Mouse (Mus musculus) hindbrain, embryonic 14.5 days (tissue): Measurements from ENCODE around the gene Zfp593. TPM values are rescaled to one million over a fixed set of nuclear protein-coding genes. Genes with fewer than 3 reads are reported as not detected.

ENCODE experiments used
- ATAC-seq: fragments of 200-750 bp; cut with Nextera tagmentation; 2 replicates; pipeline ENCODE4 v1.8.0; 2017; ENCODE audit warnings: moderate number of reproducible peaks, mild to moderate bottlenecking, moderate TSS enrichment, moderate library complexity; ENCODE audit not compliant: low FRiP score
- DNase-seq: peaks from one replicate; pipeline ENCODE4 v3.0.0-alpha.2; 2015; ENCODE audit warnings: low spot score
- H3K27ac ChIP-seq: fragments of 300-500 bp; sonication (generic); 2 replicates; pipeline ENCODE4 v1.5.1; 2014; ENCODE audit warnings: mild to moderate bottlenecking, moderate library complexity
- H3K27me3 ChIP-seq: fragments of 300-500 bp; sonication (generic); 2 replicates; pipeline ENCODE4 v1.6.1; 2014; ENCODE audit warnings: mild to moderate bottlenecking, low read length, mixed read lengths; ENCODE audit not compliant: control insufficient read depth, insufficient read depth
- H3K36me3 ChIP-seq: fragments of 300-500 bp; sonication (generic); replicated peaks from 2 replicates; pipeline ENCODE4 v1.6.1; 2014; ENCODE audit not compliant: control insufficient read depth, insufficient read depth
- H3K4me1 ChIP-seq: fragments of 300-500 bp; sonication (generic); replicated peaks from 2 replicates; pipeline ENCODE4 v1.6.1; 2014; ENCODE audit warnings: antibody characterized with exemption, low read length, mixed read lengths; ENCODE audit not compliant: control insufficient read depth, insufficient read depth
- H3K4me2 ChIP-seq: fragments of 300-500 bp; sonication (generic); replicated peaks from 2 replicates; pipeline ENCODE4 v1.6.1; 2014; ENCODE audit warnings: mild to moderate bottlenecking, moderate library complexity
- H3K4me3 ChIP-seq: fragments of 300-500 bp; sonication (generic); replicated peaks from 2 replicates; pipeline ENCODE4 v1.5.1; 2014; ENCODE audit warnings: mild to moderate bottlenecking, low read length
- H3K9ac ChIP-seq: fragments of 300-500 bp; sonication (generic); 2 replicates; pipeline ENCODE4 v1.6.1; 2014
- H3K9me3 ChIP-seq: fragments of 300-500 bp; sonication (generic); 2 replicates; pipeline ENCODE4 v1.6.1; 2016; ENCODE audit warnings: low read length; ENCODE audit not compliant: control insufficient read depth
- WGBS: fragments of 180-500 bp; shearing (Covaris S2); extraction: QIAGEN DNeasy Blood & Tissue Kit; methylation state at CpG from one replicate; pipeline ENCODE4 v1.1.7; 2014; 5-methylcytosine and 5-hydroxymethylcytosine counted together
- polyA plus RNA-seq: library from polyadenylated mRNA; unstranded; fragments of >200 nt; fragmentation: Nextera tagmentation; extraction: Ambion mirVana; gene quantifications from 2 replicates; pipeline ENCODE4 v1.2.1, GENCODE M21; 2014

Gene Zfp593
- polyA plus RNA-seq, 1 experiment from 2014 or later: 14.4 TPM

GRCm38 (mm10) chr4:134238279-134238651 lies 7.1 kb downstream of the Zfp593 start, which contains the start of gene Cnksr1:
Gene Cnksr1 (minus strand): TSS chr4:134238399.
- no peak within 1 kb of the TSS for H3K27ac ChIP-seq
- no peaks in the 10 kb centered on the region for H3K9me3 ChIP-seq
- H3K4me3 ChIP-seq: no peak within 1 kb of the TSS
- H3K4me2 ChIP-seq: peak within 1 kb of the TSS; percentile 28
- 2% methylated on average over 18 of the region's 18 CpGs for WGBS
- DNase-seq: no peak
- H3K9ac ChIP-seq: no peak within 1 kb of the TSS
- 0 out of 2 replicates have a peak, but pooled peaks cover 6% of the 10 kb centered on the region for H3K4me1 ChIP-seq
- ATAC-seq: no peak
- peaks cover 18% of the 10 kb centered on the region for H3K27me3 ChIP-seq
- no peaks in the 10 kb centered on the region for H3K36me3 ChIP-seq

- no peak overlapping the region for H3K9ac ChIP-seq
- H3K9me3 ChIP-seq: no peaks in the 10 kb centered on the region
- H3K4me2 ChIP-seq: peak overlapping the region; percentile 28; the same call in 1 of the 2 replicates
- DNase-seq (no peak), ATAC-seq (no peak)
- H3K27ac ChIP-seq: no peak overlapping the region
- peaks cover 18% of the 10 kb centered on the region for H3K27me3 ChIP-seq
- H3K4me1 ChIP-seq: 0 out of 2 replicates have a peak, but pooled peaks cover 6% of the 10 kb centered on the region
- 27% methylated on average over 19 of the region's 19 CpGs for WGBS
- no peak overlapping the region for H3K4me3 ChIP-seq
- H3K36me3 ChIP-seq: no peaks in the 10 kb centered on the region
Measured at GRCm38 (mm10) chr4:134237582-134238278, 7.7 kb downstream of the Zfp593 start.

GRCm38 (mm10) chr4:134234876-134235275 lies 10.5 kb downstream of the Zfp593 start:
- no peak for DNase-seq

GRCm38 (mm10) chr4:134230431-134230830 lies 15.0 kb downstream of the Zfp593 start:
- ATAC-seq (no peak), DNase-seq (no peak)
- Histone ChIP-seq H3K27me3 (no peaks in the 10 kb centered on the region), H3K4me2 (no peak overlapping the region), H3K27ac (no peak overlapping the region), H3K9ac (no peak overlapping the region), H3K4me3 (no peak overlapping the region), H3K4me1 (no peaks in the 10 kb centered on the region), H3K9me3 (no peaks in the 10 kb centered on the region), H3K36me3 (no peaks in the 10 kb centered on the region)
- WGBS: 49% methylated on average over 8 of the region's 8 CpGs

More at GRCm38 (mm10) chr4:134234876-134235275, 10.5 kb downstream of the Zfp593 start:
- ATAC-seq: no peak
- no peak overlapping the region for H3K27ac ChIP-seq
- no peaks in the 10 kb centered on the region for H3K9me3 ChIP-seq
- H3K4me1 ChIP-seq: 0 out of 2 replicates have a peak, but pooled peaks cover 6% of the 10 kb centered on the region
- H3K9ac ChIP-seq: no peak overlapping the region
- 84% methylated on average over 5 of the region's 5 CpGs for WGBS
- H3K36me3 ChIP-seq: no peaks in the 10 kb centered on the region
- H3K4me2 ChIP-seq: no peak overlapping the region
- peaks cover 18% of the 10 kb centered on the region for H3K27me3 ChIP-seq
- H3K4me3 ChIP-seq: no peak overlapping the region

- ATAC-seq: no peak
- H3K27me3 ChIP-seq: no peaks in the 10 kb centered on the region
- 74% methylated on average over 8 of the region's 8 CpGs for WGBS
Measured at GRCm38 (mm10) chr4:134227194-134227593, 18.2 kb downstream of the Zfp593 start, which contains the start of gene Catsper4. Gene Catsper4 (minus strand): TSS chr4:134227383.

GRCm38 (mm10) chr4:134222793-134223600 lies 22.4 kb downstream of the Zfp593 start:
- no peaks in the 10 kb centered on the region for H3K36me3 ChIP-seq
- ATAC-seq (no peak), DNase-seq (no peak)
- no peaks in the 10 kb centered on the region for H3K9me3 ChIP-seq
- H3K27me3 ChIP-seq: no peaks in the 10 kb centered on the region
- H3K4me1 ChIP-seq: no peaks in the 10 kb centered on the region
- no peak overlapping the region for H3K27ac ChIP-seq
- no peak overlapping the region for H3K4me2 ChIP-seq
- no peak overlapping the region for H3K9ac ChIP-seq
- WGBS: 64% methylated on average over 11 of the region's 11 CpGs
- H3K4me3 ChIP-seq: no peak overlapping the region

More at GRCm38 (mm10) chr4:134227194-134227593, 18.2 kb downstream of the Zfp593 start, which contains the start of gene Catsper4:
- Histone ChIP-seq H3K36me3 (no peaks in the 10 kb centered on the region), H3K9ac (no peak within 1 kb of the TSS), H3K4me1 (no peaks in the 10 kb centered on the region), H3K4me2 (no peak within 1 kb of the TSS), H3K27ac (no peak within 1 kb of the TSS), H3K9me3 (no peaks in the 10 kb centered on the region), H3K4me3 (no peak within 1 kb of the TSS)
- no peak for DNase-seq

- no peak for DNase-seq
- H3K9me3 ChIP-seq: no peaks in the 10 kb centered on the region
- no peak for ATAC-seq
- WGBS: 71% methylated on average over 6 of the region's 6 CpGs
- no peaks in the 10 kb centered on the region for H3K27me3 ChIP-seq
- no peaks in the 10 kb centered on the region for H3K4me1 ChIP-seq
- no peak overlapping the region for H3K27ac ChIP-seq
- no peak overlapping the region for H3K9ac ChIP-seq
- H3K4me3 ChIP-seq: no peak overlapping the region
- H3K4me2 ChIP-seq: no peak overlapping the region
- H3K36me3 ChIP-seq: no peaks in the 10 kb centered on the region
Measured at GRCm38 (mm10) chr4:134206488-134207053, 38.8 kb downstream of the Zfp593 start.

GRCm38 (mm10) chr4:134203340-134203896 lies 42.0 kb downstream of the Zfp593 start:
- Histone ChIP-seq H3K36me3 (no peaks in the 10 kb centered on the region), H3K27me3 (no peaks in the 10 kb centered on the region), H3K27ac (no peak overlapping the region), H3K4me1 (no peaks in the 10 kb centered on the region), H3K9me3 (no peaks in the 10 kb centered on the region), H3K4me3 (no peak overlapping the region), H3K4me2 (no peak overlapping the region), H3K9ac (no peak overlapping the region)
- DNase-seq: no peak
- WGBS: 90% methylated on average over 17 of the region's 17 CpGs
- ATAC-seq: no peak

- DNase-seq (no peak), ATAC-seq (no peak)
- H3K27ac ChIP-seq: no peak within 1 kb of the TSS
- no peaks in the 10 kb centered on the region for H3K27me3 ChIP-seq
- no peaks in the 10 kb centered on the region for H3K4me1 ChIP-seq
- no peak within 1 kb of the TSS for H3K4me3 ChIP-seq
- H3K36me3 ChIP-seq: no peaks in the 10 kb centered on the region
- no peak within 1 kb of the TSS for H3K9ac ChIP-seq
- no peaks in the 10 kb centered on the region for H3K9me3 ChIP-seq
- no peak within 1 kb of the TSS for H3K4me2 ChIP-seq
- 90% methylated on average over 4 of the region's 4 CpGs for WGBS
Measured at GRCm38 (mm10) chr4:134202904-134203303, 42.5 kb downstream of the Zfp593 start, which contains the start of gene Gm7534. Gene Gm7534 (minus strand): TSS chr4:134203004.
